Mouse (Mus musculus): Measurements from ENCODE around the gene Med24.
A peak's percentile ranks its signal among the peaks of the same experiment; 100 is the strongest.

Gene Med24

GRCm38 (mm10) chr11:98761939-98762338, 32.7 kb upstream of the Med24 start:
- H3K9me3 ChIP-seq (ENCODE audit: low read length): peaks cover 4% of the 10 kb centered on the region; the same call in 1 of the 2 replicates
- H3K4me1 ChIP-seq (replicated peaks; ENCODE audit: low read depth, low read length): peaks cover 57% of the 10 kb centered on the region
- H3K4me3 ChIP-seq (replicated peaks; ENCODE audit: low read length): no peak overlapping the region
- TF ChIP-seq NANOG (IDR thresholded peaks at IDR 0.05; ENCODE audit: borderline replicate concordance, low read length) (no peak), CTCF (conservative IDR thresholded peaks at IDR 0.05; ENCODE audit: low read length) (no peak), POU5F1 (IDR thresholded peaks at IDR 0.05; ENCODE audit: borderline replicate concordance, low read length) (no peak)
- H3K27me3 ChIP-seq (ENCODE audit: insufficient read depth, low read length): no peaks in the 10 kb centered on the region
- H3K36me3 ChIP-seq (ENCODE audit: insufficient read depth, low read length): peaks cover 5% of the 10 kb centered on the region; the same call in 1 of the 2 replicates

GRCm38 (mm10) chr11:98756711-98757110, 27.5 kb upstream of the Med24 start:
- Histone ChIP-seq H3K4me1 (replicated peaks; ENCODE audit: low read depth, low read length) (peaks cover 51% of the 10 kb centered on the region), H3K9me3 (ENCODE audit: low read length) (peaks cover 4% of the 10 kb centered on the region; the same call in 1 of the 2 replicates), H3K27me3 (ENCODE audit: insufficient read depth, low read length) (no peaks in the 10 kb centered on the region), H3K4me3 (replicated peaks; ENCODE audit: low read length) (no peak overlapping the region), H3K36me3 (ENCODE audit: insufficient read depth, low read length) (peaks cover 9% of the 10 kb centered on the region; the same call in 1 of the 2 replicates)
- TF ChIP-seq CTCF (conservative IDR thresholded peaks at IDR 0.05; ENCODE audit: low read length): no peak
- no peak for TF ChIP-seq NANOG (IDR thresholded peaks at IDR 0.05; ENCODE audit: borderline replicate concordance, low read length)
- TF ChIP-seq POU5F1 (IDR thresholded peaks at IDR 0.05; ENCODE audit: borderline replicate concordance, low read length): no peak

- peaks cover 2% of the 10 kb centered on the region; the same call in 1 of the 2 replicates for H3K27me3 ChIP-seq (ENCODE audit: insufficient read depth, low read length)
- peaks cover 9% of the 10 kb centered on the region; the same call in 1 of the 2 replicates for H3K36me3 ChIP-seq (ENCODE audit: insufficient read depth, low read length)
- peaks cover 58% of the 10 kb centered on the region for H3K4me1 ChIP-seq (replicated peaks; ENCODE audit: low read depth, low read length)
- H3K4me3 ChIP-seq (replicated peaks; ENCODE audit: low read length): no peak overlapping the region
- peaks cover 4% of the 10 kb centered on the region; the same call in 1 of the 2 replicates for H3K9me3 ChIP-seq (ENCODE audit: low read length)
- no peak for TF ChIP-seq CTCF (conservative IDR thresholded peaks at IDR 0.05; ENCODE audit: low read length)
Measured at GRCm38 (mm10) chr11:98755726-98756380, 26.6 kb upstream of the Med24 start.

GRCm38 (mm10) chr11:98754621-98755181, 25.5 kb upstream of the Med24 start:
- Histone ChIP-seq H3K4me3 (replicated peaks; ENCODE audit: low read length) (peak overlapping the region; percentile 50), H3K27me3 (ENCODE audit: insufficient read depth, low read length) (peaks cover 14% of the 10 kb centered on the region), H3K36me3 (ENCODE audit: insufficient read depth, low read length) (peaks cover 5% of the 10 kb centered on the region; the same call in 1 of the 2 replicates), H3K9me3 (ENCODE audit: low read length) (no peaks in the 10 kb centered on the region), H3K4me1 (replicated peaks; ENCODE audit: low read depth, low read length) (peaks cover 70% of the 10 kb centered on the region)
- TF ChIP-seq CTCF (conservative IDR thresholded peaks at IDR 0.05; ENCODE audit: low read length): peak; percentile 95
- TF ChIP-seq POU5F1 (IDR thresholded peaks at IDR 0.05; ENCODE audit: borderline replicate concordance, low read length): no peak
- TF ChIP-seq NANOG (IDR thresholded peaks at IDR 0.05; ENCODE audit: borderline replicate concordance, low read length): no peak

GRCm38 (mm10) chr11:98754151-98754620, 25.0 kb upstream of the Med24 start:
- peaks cover 15% of the 10 kb centered on the region for H3K27me3 ChIP-seq (ENCODE audit: insufficient read depth, low read length)
- H3K36me3 ChIP-seq (ENCODE audit: insufficient read depth, low read length): peaks cover 5% of the 10 kb centered on the region; the same call in 1 of the 2 replicates
- peak overlapping the region; percentile 50 for H3K4me3 ChIP-seq (replicated peaks; ENCODE audit: low read length)
- peaks cover 75% of the 10 kb centered on the region for H3K4me1 ChIP-seq (replicated peaks; ENCODE audit: low read depth, low read length)
- TF ChIP-seq POU5F1 (IDR thresholded peaks at IDR 0.05; ENCODE audit: borderline replicate concordance, low read length) (no peak), NANOG (IDR thresholded peaks at IDR 0.05; ENCODE audit: borderline replicate concordance, low read length) (no peak), CTCF (conservative IDR thresholded peaks at IDR 0.05; ENCODE audit: low read length) (no peak)
- no peaks in the 10 kb centered on the region for H3K9me3 ChIP-seq (ENCODE audit: low read length)

- peaks cover 84% of the 10 kb centered on the region for H3K4me1 ChIP-seq (replicated peaks; ENCODE audit: low read depth, low read length)
- H3K9me3 ChIP-seq (ENCODE audit: low read length): no peaks in the 10 kb centered on the region
- H3K27me3 ChIP-seq (ENCODE audit: insufficient read depth, low read length): peaks cover 15% of the 10 kb centered on the region
- TF ChIP-seq NANOG (IDR thresholded peaks at IDR 0.05; ENCODE audit: borderline replicate concordance, low read length) (no peak), CTCF (conservative IDR thresholded peaks at IDR 0.05; ENCODE audit: low read length) (no peak), POU5F1 (IDR thresholded peaks at IDR 0.05; ENCODE audit: borderline replicate concordance, low read length) (no peak)
- H3K36me3 ChIP-seq (ENCODE audit: insufficient read depth, low read length): peaks cover 5% of the 10 kb centered on the region; the same call in 1 of the 2 replicates
- no peak overlapping the region for H3K4me3 ChIP-seq (replicated peaks; ENCODE audit: low read length)
Measured at GRCm38 (mm10) chr11:98753264-98753663, 24.0 kb upstream of the Med24 start.

GRCm38 (mm10) chr11:98752562-98753140, 23.4 kb upstream of the Med24 start:
- peaks cover 20% of the 10 kb centered on the region for H3K27me3 ChIP-seq (ENCODE audit: insufficient read depth, low read length)
- no peaks in the 10 kb centered on the region for H3K9me3 ChIP-seq (ENCODE audit: low read length)
- peaks cover 90% of the 10 kb centered on the region for H3K4me1 ChIP-seq (replicated peaks; ENCODE audit: low read depth, low read length)
- H3K36me3 ChIP-seq (ENCODE audit: insufficient read depth, low read length): peaks cover 5% of the 10 kb centered on the region; the same call in 1 of the 2 replicates
- no peak overlapping the region for H3K4me3 ChIP-seq (replicated peaks; ENCODE audit: low read length)
- no peak for TF ChIP-seq CTCF (conservative IDR thresholded peaks at IDR 0.05; ENCODE audit: low read length)
- no peak for TF ChIP-seq POU5F1 (IDR thresholded peaks at IDR 0.05; ENCODE audit: borderline replicate concordance, low read length)
- TF ChIP-seq NANOG (IDR thresholded peaks at IDR 0.05; ENCODE audit: borderline replicate concordance, low read length): no peak

GRCm38 (mm10) chr11:98751221-98751782, 22.1 kb upstream of the Med24 start:
- peaks cover 92% of the 10 kb centered on the region for H3K4me1 ChIP-seq (replicated peaks; ENCODE audit: low read depth, low read length)
- H3K27me3 ChIP-seq (ENCODE audit: insufficient read depth, low read length): peaks cover 23% of the 10 kb centered on the region
- H3K4me3 ChIP-seq (replicated peaks; ENCODE audit: low read length): no peak overlapping the region
- TF ChIP-seq POU5F1 (IDR thresholded peaks at IDR 0.05; ENCODE audit: borderline replicate concordance, low read length) (no peak), CTCF (conservative IDR thresholded peaks at IDR 0.05; ENCODE audit: low read length) (no peak), NANOG (IDR thresholded peaks at IDR 0.05; ENCODE audit: borderline replicate concordance, low read length) (no peak)
- H3K36me3 ChIP-seq (ENCODE audit: insufficient read depth, low read length): peaks cover 5% of the 10 kb centered on the region; the same call in 1 of the 2 replicates
- H3K9me3 ChIP-seq (ENCODE audit: low read length): no peaks in the 10 kb centered on the region

Data from E14TG2a.4 (cell line).